Mouse (Mus musculus) embryonic fibroblast, embryonic 13.5 days (primary cell): ENCODE results near the gene Gm11627. TPM values are rescaled to one million over a fixed set of nuclear protein-coding genes. Genes with fewer than 3 reads are reported as not detected.
A peak's percentile ranks its signal among the peaks of the same experiment; 100 is the strongest.
"Not testable (repeated sequence)": the region's sequence is repeated elsewhere in the genome, so short reads cannot be mapped to it uniquely, and the experiment has no call there.

Source experiments
- H3K27ac ChIP-seq: 2 replicates; pipeline ENCODE4 v1.5.1; 2012; ENCODE audit warnings: low read length, control low read depth, inconsistent platforms; ENCODE audit not compliant: insufficient read depth
- H3K4me1 ChIP-seq: 2 replicates; pipeline ENCODE4 v1.6.1; 2011; ENCODE audit warnings: low read length; ENCODE audit not compliant: control insufficient read depth, insufficient read depth
- H3K4me3 ChIP-seq: 2 replicates; pipeline ENCODE4 v1.5.1; 2011; ENCODE audit warnings: mild to moderate bottlenecking, control low read depth, low read length; ENCODE audit not compliant: insufficient read depth
- CTCF ChIP-seq: IDR thresholded peaks from 2 replicates; pipeline ENCODE4 v1.5.1; 2011; ENCODE audit warnings: mild to moderate bottlenecking, control low read depth, low read length, moderate library complexity, borderline replicate concordance; ENCODE audit not compliant: insufficient read depth
- POLR2A ChIP-seq: IDR thresholded peaks from 2 replicates; pipeline ENCODE4 v1.6.1; 2011; ENCODE audit warnings: low read depth, mild to moderate bottlenecking, control low read depth, low read length, moderate library complexity
- polyA plus RNA-seq: library from polyadenylated mRNA; stranded (reverse); fragments of >200 nt; gene quantifications from 2 replicates; pipeline ENCODE4 v1.2.4, GENCODE M21; 2011; ENCODE audit warnings: low read depth; ENCODE audit not compliant: missing spikeins, insufficient read length

The Gm11627 gene
- polyA plus RNA-seq, 1 experiment: 2.5 TPM

- Histone ChIP-seq H3K4me1 (peaks cover 4% of the 10 kb centered on the region), H3K4me3 (no peak overlapping the region), H3K27ac (no peak overlapping the region)
- TF ChIP-seq CTCF (no peak), POLR2A (no peak)
These were observed 37.8 kb downstream of the Gm11627 start for GRCm38 (mm10) chr11:102541471-102541870.

- not testable (repeated sequence) for H3K4me3 ChIP-seq, H3K27ac ChIP-seq, H3K4me1 ChIP-seq
These were observed 39.0 kb downstream of the Gm11627 start for GRCm38 (mm10) chr11:102540286-102540685.

DNA sequence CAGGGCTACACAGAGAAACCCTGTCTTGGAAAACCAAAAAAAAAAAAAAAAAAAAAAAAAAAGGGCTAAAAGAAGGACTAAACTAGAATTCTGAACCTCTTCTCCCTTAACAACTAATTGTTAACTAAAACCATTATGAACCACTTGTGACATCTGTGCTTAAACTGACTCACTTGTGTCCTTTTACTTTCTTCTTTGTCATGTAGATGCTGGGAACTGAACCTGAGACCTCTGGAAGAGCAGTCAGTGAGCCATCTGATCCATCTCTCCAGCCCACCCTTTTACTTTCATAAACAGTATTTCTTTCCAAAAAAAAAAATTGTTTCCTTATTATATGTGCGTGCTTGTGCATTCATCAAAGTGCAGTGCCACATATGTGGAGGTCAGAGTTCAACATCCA is 39.6 kb downstream of the Gm11627 start:
- H3K4me3 ChIP-seq: no peak overlapping the region
- no peak for TF ChIP-seq POLR2A
- no peak for TF ChIP-seq CTCF
- no peak overlapping the region for H3K27ac ChIP-seq
- peaks cover 7% of the 10 kb centered on the region for H3K4me1 ChIP-seq

DNA sequence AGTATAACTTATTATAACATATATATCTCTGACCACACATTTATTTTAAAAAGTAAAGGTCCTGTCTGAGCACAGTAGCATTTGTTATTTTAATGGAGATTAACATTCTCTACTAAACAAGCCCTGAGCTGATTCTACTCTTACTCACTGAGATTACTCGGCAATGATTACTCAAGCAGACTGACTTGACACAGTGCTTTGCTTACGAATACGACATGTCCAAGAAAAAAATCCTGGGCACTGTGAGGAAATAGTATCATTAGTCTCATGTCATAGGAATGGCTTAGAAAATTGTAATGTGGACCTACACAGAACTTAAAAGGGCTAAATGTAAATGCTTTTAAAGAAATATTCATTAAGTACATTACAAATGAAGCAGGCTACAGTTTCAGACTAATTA is 43.1 kb downstream of the Gm11627 start:
- H3K4me3 ChIP-seq: no peak overlapping the region
- H3K4me1 ChIP-seq: peaks cover 7% of the 10 kb centered on the region
- peak overlapping the region; percentile 67 for H3K27ac ChIP-seq
- TF ChIP-seq CTCF (no peak), POLR2A (no peak)

DNA sequence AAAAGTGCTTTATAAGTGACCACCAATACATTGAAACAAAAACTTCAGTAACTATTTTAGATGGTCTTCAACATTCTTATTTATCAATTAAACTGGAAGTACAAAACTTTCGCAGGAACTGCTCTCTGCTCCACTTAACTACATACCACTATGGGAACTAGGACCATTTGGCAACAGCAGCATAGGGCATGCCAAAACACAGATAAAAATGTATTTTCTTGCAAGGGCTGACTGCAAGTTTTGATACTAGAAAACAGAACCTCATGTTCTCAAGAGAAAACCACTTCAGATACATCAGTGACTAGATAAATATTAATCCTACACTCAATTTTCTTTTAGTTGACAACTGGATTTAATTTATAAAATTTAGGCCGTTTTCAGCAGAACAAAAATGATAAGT is 45.2 kb downstream of the Gm11627 start:
- TF ChIP-seq CTCF: no peak
- TF ChIP-seq POLR2A: no peak
- Histone ChIP-seq H3K4me1 (peaks cover 7% of the 10 kb centered on the region), H3K27ac (no peak overlapping the region), H3K4me3 (no peak overlapping the region)

DNA sequence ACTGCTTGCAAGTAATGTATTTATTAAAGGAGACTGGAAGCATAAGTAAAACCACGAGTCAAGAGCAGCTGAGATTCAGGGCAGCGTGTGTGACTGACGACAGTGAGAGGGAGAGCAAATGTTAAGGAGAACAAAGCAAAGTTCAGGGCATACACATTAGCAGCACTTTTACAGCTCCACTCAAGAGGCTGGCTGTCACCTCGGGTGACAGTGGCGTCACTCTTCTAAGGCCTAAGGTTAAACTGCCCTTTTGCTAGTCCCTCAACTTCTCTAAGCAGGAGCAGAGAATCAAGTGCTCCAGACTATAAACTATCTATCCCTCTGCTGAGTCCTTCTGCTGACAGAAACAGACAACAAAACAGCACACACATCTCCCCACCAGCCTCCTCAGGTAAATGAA is 47.8 kb downstream of the Gm11627 start:
- TF ChIP-seq POLR2A: no peak
- TF ChIP-seq CTCF: no peak
- Histone ChIP-seq H3K27ac (no peak overlapping the region), H3K4me3 (no peak overlapping the region), H3K4me1 (peaks cover 3% of the 10 kb centered on the region; the same call in 1 of the 2 replicates)

Other genes with a start within 250 kb of the Gm11627 start
- gene Slc4a1, start 213.3 kb downstream of the Gm11627 start, polyA plus RNA-seq: not detected in 2 replicates
- 0.86 TPM in 1 of 2 replicates, not detected in the other for gene Rundc3a, start 186.1 kb downstream of the Gm11627 start, polyA plus RNA-seq
- 164 and 174 TPM in 2 replicates for gene Slc25a39, start 171.5 kb downstream of the Gm11627 start, polyA plus RNA-seq
- 226 and 252 TPM in 2 replicates for gene Grn, start 149.1 kb downstream of the Gm11627 start, polyA plus RNA-seq
- 14.0 and 17.9 TPM in 2 replicates for gene Fam171a2, start 131.8 kb downstream of the Gm11627 start, polyA plus RNA-seq
- 6.4 and 11.6 TPM in 2 replicates for gene Itga2b, start 109.3 kb downstream of the Gm11627 start, polyA plus RNA-seq
- gene Gpatch8, start 23.1 kb downstream of the Gm11627 start, polyA plus RNA-seq: 36.6 and 40.7 TPM in 2 replicates
- gene Fzd2, start 24.9 kb upstream of the Gm11627 start, polyA plus RNA-seq: 54.6 and 75.0 TPM in 2 replicates
- gene Meioc, start 84.3 kb upstream of the Gm11627 start, polyA plus RNA-seq: not detected in 2 replicates
- gene Ccdc43, start 118.3 kb upstream of the Gm11627 start, polyA plus RNA-seq: 25.6 and 26.4 TPM in 2 replicates
- 0.40 and 2.0 TPM in 2 replicates for gene Adam11, start 182.0 kb upstream of the Gm11627 start, polyA plus RNA-seq
- 27.8 and 43.5 TPM in 2 replicates for gene Gjc1, start 240.2 kb upstream of the Gm11627 start, polyA plus RNA-seq